30 mouse cellular contexts compared by ENCODE assay signal in the genomic region with DNA sequence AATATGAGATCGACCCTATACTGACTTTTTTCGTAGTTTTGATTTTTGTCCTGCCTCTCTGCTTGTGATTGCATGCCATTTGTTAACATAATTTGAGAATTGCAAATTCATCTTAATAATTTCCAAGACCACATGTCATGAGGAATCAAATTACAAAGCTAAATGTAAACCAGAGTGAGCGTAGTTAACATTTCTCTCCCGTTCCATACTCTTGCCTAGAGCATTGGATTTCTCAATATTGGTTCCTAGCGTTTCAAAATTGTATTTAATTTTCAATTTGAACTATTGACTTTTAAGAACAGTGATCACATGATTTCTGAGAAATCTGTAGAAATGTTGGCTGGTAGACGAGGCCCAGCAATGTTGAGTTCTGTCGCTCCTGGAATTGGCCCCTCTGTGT.
"Had no signal": no experiment of that assay in that cellular context is flagged by ENCODE, and none has a peak within 500 bp of the region (broad histone marks: within the 10 kb centered on the region; RNA-seq: fewer than 3 reads in every experiment).

No protein-coding gene starts in this region.

- H3K9me3 ChIP-seq: limb, embryonic 10.5 days; limb, embryonic 12.5 days; limb, embryonic 13.5 days; limb, embryonic 15.5 days; liver, embryonic 13.5 days; liver, embryonic 15.5 days; lung, embryonic 15.5 days; megakaryocyte, embryonic 14.5 days; midbrain, embryonic 10.5 days; midbrain, embryonic 12.5 days; midbrain, embryonic 13.5 days; midbrain, embryonic 15.5 days; neural tube, embryonic 12.5 days; neural tube, embryonic 13.5 days had no signal

- H3K27me3 ChIP-seq: limb, embryonic 12.5 days; limb, embryonic 13.5 days; limb, embryonic 15.5 days; liver, embryonic 13.5 days; liver, embryonic 15.5 days; lung, embryonic 15.5 days; megakaryocyte, embryonic 14.5 days; midbrain, embryonic 12.5 days; midbrain, embryonic 13.5 days; midbrain, embryonic 15.5 days; neural tube, embryonic 12.5 days; neural tube, embryonic 13.5 days had no signal

- H3K27ac ChIP-seq: left cerebral cortex, adult 2 months; limb, embryonic 10.5 days; limb, embryonic 12.5 days; limb, embryonic 13.5 days; limb, embryonic 15.5 days; liver, embryonic 14.5 days; liver, embryonic 15.5 days; lung, embryonic 15.5 days; macrophage; midbrain, embryonic 10.5 days; midbrain, embryonic 12.5 days; midbrain, embryonic 13.5 days; midbrain, embryonic 15.5 days; neural tube, embryonic 12.5 days; neural tube, embryonic 13.5 days had no signal

- H3K4me2 ChIP-seq: limb, embryonic 12.5 days; limb, embryonic 13.5 days; limb, embryonic 15.5 days; liver, embryonic 11.5 days; liver, embryonic 13.5 days; liver, embryonic 15.5 days; lung, embryonic 14.5 days; lung, embryonic 15.5 days; midbrain, embryonic 11.5 days; midbrain, embryonic 12.5 days; midbrain, embryonic 13.5 days; midbrain, embryonic 15.5 days; neural tube, embryonic 12.5 days; neural tube, embryonic 13.5 days had no signal

- ATAC-seq: midbrain, embryonic 13.5 days; midbrain, embryonic 15.5 days; midbrain, embryonic 16.5 days had no signal

- H3K36me3 ChIP-seq: limb, embryonic 13.5 days; limb, embryonic 15.5 days; liver, embryonic 13.5 days; liver, embryonic 15.5 days; lung, embryonic 15.5 days; midbrain, embryonic 12.5 days; midbrain, embryonic 13.5 days; midbrain, embryonic 15.5 days; neural tube, embryonic 12.5 days; neural tube, embryonic 13.5 days had no signal

- H3K9ac ChIP-seq: limb, embryonic 12.5 days; limb, embryonic 13.5 days; limb, embryonic 15.5 days; liver, embryonic 13.5 days; liver, embryonic 14.5 days; liver, embryonic 15.5 days; lung, embryonic 14.5 days; lung, embryonic 15.5 days; midbrain, embryonic 12.5 days; midbrain, embryonic 13.5 days; midbrain, embryonic 15.5 days; neural tube, embryonic 12.5 days; neural tube, embryonic 13.5 days had no signal

- H3K4me3 ChIP-seq: left cerebral cortex, adult 2 months; limb, embryonic 10.5 days; limb, embryonic 12.5 days; limb, embryonic 13.5 days; limb, embryonic 15.5 days; liver, embryonic 13.5 days; liver, embryonic 15.5 days; lung, embryonic 15.5 days; megakaryocyte, embryonic 14.5 days; midbrain, embryonic 10.5 days; midbrain, embryonic 12.5 days; midbrain, embryonic 13.5 days; midbrain, embryonic 15.5 days; myocyte; neural tube, embryonic 12.5 days; neural tube, embryonic 13.5 days had no signal

- DNase-seq: left cerebral cortex, postnatal 4 days; liver; liver, embryonic 13.5 days; lung, adult 18-20 months; lung, embryonic 14.5 days; lung, postnatal 10 days; lung, postnatal 14 days; lung, postnatal 36 days; lung, postnatal 4 days; midbrain, embryonic 14.5 days had no signal
